Mouse (Mus musculus) adrenal gland, postnatal 10 days (tissue): Measurements from ENCODE around the gene Cadm4. TPM values are rescaled to one million over a fixed set of nuclear protein-coding genes. Genes with fewer than 3 reads are reported as not detected.

Experiments used
- DNase-seq: peaks from one replicate; pipeline ENCODE4 v3.0.0; 2021; ENCODE audit warnings: mixed read lengths
- long read RNA-seq, 2 experiments: library from polyadenylated mRNA; stranded (forward); transcript quantifications; one replicate each; pipeline ENCODE4 v2.0.0; 2021
- total RNA-seq, 2 experiments: library from RNA; stranded (reverse); gene quantifications; 2 replicates each; pipeline ENCODE4 v1.2.3; 2021

The Cadm4 gene
- 1 to 10 TPM; 6.4 to 8.6 TPM for total RNA-seq
- long read RNA-seq, experiment 1, partial matches to known transcripts, result 0 of 3 reads
- long read RNA-seq, experiment 1, other reads (novel, unspliced or antisense), result 2 of 3 reads
- long read RNA-seq, experiment 2, partial matches to known transcripts, result 0 of 1 reads
- long read RNA-seq, experiment 2, other reads (novel, unspliced or antisense), result 1 of 1 reads

- DNase-seq, result peak; percentile 92
Measured at GRCm38 (mm10) chr7:24481474-24482207, at the start of gene Cadm4. Gene Cadm4 (plus strand): TSS chr7:24482023.

GRCm38 (mm10) chr7:24435305-24435704 is 46.5 kb upstream of the Cadm4 start:
- no peak for DNase-seq

- no peak for DNase-seq
Measured at GRCm38 (mm10) chr7:24437981-24438380, 43.8 kb upstream of the Cadm4 start.

- no peak for DNase-seq
Measured at GRCm38 (mm10) chr7:24439191-24439590, 42.6 kb upstream of the Cadm4 start.

- no peak for DNase-seq
Measured at GRCm38 (mm10) chr7:24439891-24440290, 41.9 kb upstream of the Cadm4 start.

- peak; percentile 80 for DNase-seq
Measured at GRCm38 (mm10) chr7:24441785-24442184, 40.0 kb upstream of the Cadm4 start.

- DNase-seq, result no peak
Measured at GRCm38 (mm10) chr7:24442313-24442712, 39.5 kb upstream of the Cadm4 start.

GRCm38 (mm10) chr7:24445266-24445926 is 36.4 kb upstream of the Cadm4 start:
- no peak for DNase-seq

- no peak for DNase-seq
Measured at GRCm38 (mm10) chr7:24446697-24447340, 35.0 kb upstream of the Cadm4 start.

GRCm38 (mm10) chr7:24448782-24449517 is 32.9 kb upstream of the Cadm4 start:
- peak; percentile 53 for DNase-seq

- no peak for DNase-seq
Measured at GRCm38 (mm10) chr7:24450585-24451017, 31.2 kb upstream of the Cadm4 start.

GRCm38 (mm10) chr7:24451855-24452311 is 29.9 kb upstream of the Cadm4 start, which contains the start of gene Irgc1:
Gene Irgc1 (minus strand): TSS chr7:24452297.
- no peak for DNase-seq

GRCm38 (mm10) chr7:24454199-24454598 is 27.6 kb upstream of the Cadm4 start:
- DNase-seq, result peak; percentile 20

GRCm38 (mm10) chr7:24455726-24456125 is 26.1 kb upstream of the Cadm4 start:
- no peak for DNase-seq

GRCm38 (mm10) chr7:24457726-24458370 is 24.0 kb upstream of the Cadm4 start:
- no peak for DNase-seq

GRCm38 (mm10) chr7:24459440-24459839 is 22.4 kb upstream of the Cadm4 start:
- DNase-seq, result no peak

GRCm38 (mm10) chr7:24459843-24460242 is 22.0 kb upstream of the Cadm4 start:
- DNase-seq, result peak; percentile 32

- DNase-seq, result peak; percentile 71
Measured at GRCm38 (mm10) chr7:24461376-24462051, 20.3 kb upstream of the Cadm4 start.

- DNase-seq, result peak; percentile 42
Measured at GRCm38 (mm10) chr7:24462388-24463319, 19.2 kb upstream of the Cadm4 start, which contains the start of gene Plaur. Gene Plaur (plus strand): TSS chr7:24462484.
